Mouse (Mus musculus): ENCODE results near the gene Psap. TPM values are rescaled to one million over a fixed set of nuclear protein-coding genes. Genes with fewer than 3 reads are reported as not detected.

Gene Psap
- total and polyA plus RNA-seq, 3 experiments, result 35.8 to 103 (median 74.8) TPM

DNA sequence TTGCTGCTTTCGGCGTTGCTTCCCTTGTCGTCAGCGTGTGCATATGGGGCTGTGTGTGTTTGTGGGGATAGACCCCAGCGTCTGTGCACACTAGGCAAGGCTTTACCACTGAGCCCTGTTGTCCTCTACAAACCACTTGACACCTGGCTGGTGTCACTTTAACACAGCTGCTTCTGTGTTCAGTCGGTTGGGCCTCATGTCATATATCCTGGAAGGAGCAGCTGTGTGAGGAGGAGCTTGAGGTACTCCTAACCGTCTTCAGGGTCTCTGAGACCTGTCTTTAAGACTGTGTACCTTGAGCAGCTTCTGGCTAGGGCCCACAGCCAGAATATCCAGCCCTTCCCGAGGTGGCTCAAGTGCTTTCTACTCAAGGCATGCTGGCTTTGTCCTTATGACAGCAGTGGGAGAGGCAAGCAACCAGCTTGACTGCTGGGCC, 7.3 kb downstream of the Psap start:
- H3K4me1 ChIP-seq (ENCODE audit: insufficient read depth, low read depth, low read length), result peaks cover 71% of the 10 kb centered on the region
- no peak for ATAC-seq (ENCODE audit: extremely low read depth, insufficient number of reproducible peaks, low FRiP score, poor library complexity, severe bottlenecking)
- TF ChIP-seq GATA1 (IDR thresholded peaks at IDR 0.05; ENCODE audit: borderline replicate concordance, low read length) (no peak), TAL1 (conservative IDR thresholded peaks at IDR 0.05; ENCODE audit: low read depth, low read length) (no peak), POLR2AphosphoS5 (IDR thresholded peaks at IDR 0.05; ENCODE audit: insufficient replicate concordance, low read depth, low read length) (no peak), GATA2 (IDR thresholded peaks at IDR 0.05; ENCODE audit: borderline replicate concordance, low read depth, low read length) (no peak), CTCF (IDR thresholded peaks at IDR 0.05; ENCODE audit: low read depth, low read length) (no peak)

DNA sequence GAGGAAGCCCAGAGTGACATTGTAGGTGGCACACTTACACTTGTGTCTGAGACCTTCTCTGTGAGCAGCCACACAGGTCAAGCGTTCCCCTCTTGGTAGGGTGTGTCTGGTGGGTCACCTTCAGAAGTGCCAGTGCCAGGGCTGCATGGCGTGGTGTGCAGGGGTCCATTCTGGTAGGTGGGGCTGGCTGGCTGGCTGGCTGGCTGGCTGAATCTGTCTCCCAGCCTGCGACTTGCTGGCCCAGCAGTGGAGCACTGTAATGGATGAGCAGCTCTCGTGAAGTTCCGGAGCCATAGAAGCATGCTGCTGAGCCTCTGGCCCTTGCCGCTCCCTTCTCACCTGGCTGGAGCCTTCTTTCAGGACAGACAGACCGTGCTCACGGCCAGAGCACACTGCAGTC, 7.8 kb downstream of the Psap start:
- DNase-seq (ENCODE audit: low spot score) (no peak), ATAC-seq (ENCODE audit: extremely low read depth, insufficient number of reproducible peaks, low FRiP score, poor library complexity, severe bottlenecking) (no peak)
- H3K27me3 ChIP-seq (ENCODE audit: insufficient read depth, low read length), result no peaks in the 10 kb centered on the region
- peaks cover 71% of the 10 kb centered on the region for H3K4me1 ChIP-seq (ENCODE audit: insufficient read depth, low read depth, low read length)
- peak overlapping the region; percentile 52; the same call in 1 of the 2 replicates for H3K4me3 ChIP-seq (ENCODE audit: low read depth, low read length)
- TF ChIP-seq GATA2 (IDR thresholded peaks at IDR 0.05; ENCODE audit: borderline replicate concordance, low read depth, low read length), result no peak
- TF ChIP-seq CTCF (IDR thresholded peaks at IDR 0.05; ENCODE audit: low read depth, low read length), result no peak
- no peak for TF ChIP-seq GATA1 (IDR thresholded peaks at IDR 0.05; ENCODE audit: borderline replicate concordance, low read length)
- no peak for TF ChIP-seq POLR2AphosphoS5 (IDR thresholded peaks at IDR 0.05; ENCODE audit: insufficient replicate concordance, low read depth, low read length)
- TF ChIP-seq TAL1 (conservative IDR thresholded peaks at IDR 0.05; ENCODE audit: low read depth, low read length), result no peak
- H3K36me3 ChIP-seq (replicated peaks), result peaks cover 49% of the 10 kb centered on the region
- H3K9me3 ChIP-seq (replicated peaks), result no peaks in the 10 kb centered on the region

More for the DNA sequence above, 7.3 kb downstream of the Psap start:
- peak overlapping the region; percentile 52; the same call in 1 of the 2 replicates for H3K4me3 ChIP-seq (ENCODE audit: low read depth, low read length)
- DNase-seq (ENCODE audit: low spot score), result no peak
- no peaks in the 10 kb centered on the region for H3K9me3 ChIP-seq (replicated peaks)
- no peaks in the 10 kb centered on the region for H3K27me3 ChIP-seq (ENCODE audit: insufficient read depth, low read length)
- H3K36me3 ChIP-seq (replicated peaks), result peaks cover 54% of the 10 kb centered on the region

DNA sequence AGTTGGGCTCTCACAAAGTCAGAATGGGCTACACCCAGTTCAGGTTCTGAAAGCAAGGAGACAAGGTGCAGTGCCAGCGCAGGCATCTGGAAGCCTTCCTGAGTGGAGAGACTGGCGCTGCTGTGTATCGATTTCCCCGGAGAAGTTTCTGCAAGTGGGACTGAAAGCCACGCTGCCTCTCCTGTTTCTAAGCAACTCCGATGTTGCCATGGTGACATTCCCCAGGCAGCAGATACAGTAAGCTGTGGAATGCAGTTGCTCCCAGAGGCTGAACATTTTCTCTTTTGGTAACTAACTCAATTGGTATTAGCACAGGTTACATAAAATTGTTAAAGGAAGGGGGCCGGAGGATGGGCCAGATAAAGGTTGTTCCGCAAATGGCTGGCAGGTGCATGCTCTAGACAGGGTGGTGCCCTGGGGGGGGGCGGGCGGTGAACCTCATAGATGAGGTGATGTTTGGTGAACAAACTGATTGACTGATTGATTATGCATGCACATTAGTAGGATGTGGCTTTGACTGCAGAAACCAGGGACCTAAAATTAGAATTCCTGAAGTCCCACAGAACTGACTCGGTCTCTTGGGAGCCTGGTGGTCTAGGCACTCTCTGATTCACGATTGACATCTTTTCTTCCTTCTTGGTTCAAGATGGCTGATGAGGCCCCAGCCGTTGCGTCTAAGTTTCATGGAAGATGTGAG, 8.4 kb downstream of the Psap start:
- H3K4me3 ChIP-seq (ENCODE audit: low read depth, low read length), result no peak overlapping the region; the same call in 1 of the 2 replicates
- peaks cover 46% of the 10 kb centered on the region for H3K36me3 ChIP-seq (replicated peaks)
- no peaks in the 10 kb centered on the region for H3K9me3 ChIP-seq (replicated peaks)
- H3K27me3 ChIP-seq (ENCODE audit: insufficient read depth, low read length), result no peaks in the 10 kb centered on the region
- DNase-seq (ENCODE audit: low spot score), result no peak
- TF ChIP-seq GATA2 (IDR thresholded peaks at IDR 0.05; ENCODE audit: borderline replicate concordance, low read depth, low read length) (no peak), GATA1 (IDR thresholded peaks at IDR 0.05; ENCODE audit: borderline replicate concordance, low read length) (no peak), POLR2AphosphoS5 (IDR thresholded peaks at IDR 0.05; ENCODE audit: insufficient replicate concordance, low read depth, low read length) (no peak), CTCF (IDR thresholded peaks at IDR 0.05; ENCODE audit: low read depth, low read length) (no peak), TAL1 (conservative IDR thresholded peaks at IDR 0.05; ENCODE audit: low read depth, low read length) (no peak)
- no peak for ATAC-seq (ENCODE audit: extremely low read depth, insufficient number of reproducible peaks, low FRiP score, poor library complexity, severe bottlenecking)
- peaks cover 71% of the 10 kb centered on the region for H3K4me1 ChIP-seq (ENCODE audit: insufficient read depth, low read depth, low read length)

DNA sequence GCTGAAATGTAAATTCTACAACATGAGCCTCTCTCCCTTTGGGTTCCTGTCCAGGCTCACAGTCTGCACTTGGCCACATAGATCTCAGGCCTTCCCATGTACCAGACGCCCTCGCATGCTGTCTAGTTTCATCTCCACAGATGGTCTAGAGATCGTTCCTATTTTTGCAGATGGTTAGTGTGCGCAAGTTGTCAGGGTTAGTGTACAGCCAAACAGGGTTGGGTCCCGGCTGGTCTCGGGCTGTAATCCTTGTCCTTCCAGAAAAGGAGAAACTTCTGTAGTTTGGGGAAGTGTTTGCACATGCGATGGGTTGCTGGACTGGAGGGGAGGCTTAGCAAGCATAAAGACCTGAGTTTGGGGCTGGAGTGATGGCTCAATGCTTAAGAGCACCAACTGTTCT, 9.1 kb downstream of the Psap start:
- no peaks in the 10 kb centered on the region for H3K9me3 ChIP-seq (replicated peaks)
- no peak overlapping the region for H3K4me3 ChIP-seq (ENCODE audit: low read depth, low read length)
- H3K4me1 ChIP-seq (ENCODE audit: insufficient read depth, low read depth, low read length), result peaks cover 75% of the 10 kb centered on the region
- DNase-seq (ENCODE audit: low spot score) (no peak), ATAC-seq (ENCODE audit: extremely low read depth, insufficient number of reproducible peaks, low FRiP score, poor library complexity, severe bottlenecking) (no peak)
- H3K27me3 ChIP-seq (ENCODE audit: insufficient read depth, low read length), result no peaks in the 10 kb centered on the region
- TF ChIP-seq GATA1 (IDR thresholded peaks at IDR 0.05; ENCODE audit: borderline replicate concordance, low read length) (no peak), POLR2AphosphoS5 (IDR thresholded peaks at IDR 0.05; ENCODE audit: insufficient replicate concordance, low read depth, low read length) (no peak), TAL1 (conservative IDR thresholded peaks at IDR 0.05; ENCODE audit: low read depth, low read length) (no peak), CTCF (IDR thresholded peaks at IDR 0.05; ENCODE audit: low read depth, low read length) (no peak), GATA2 (IDR thresholded peaks at IDR 0.05; ENCODE audit: borderline replicate concordance, low read depth, low read length) (no peak)
- peaks cover 52% of the 10 kb centered on the region for H3K36me3 ChIP-seq (replicated peaks)

DNA sequence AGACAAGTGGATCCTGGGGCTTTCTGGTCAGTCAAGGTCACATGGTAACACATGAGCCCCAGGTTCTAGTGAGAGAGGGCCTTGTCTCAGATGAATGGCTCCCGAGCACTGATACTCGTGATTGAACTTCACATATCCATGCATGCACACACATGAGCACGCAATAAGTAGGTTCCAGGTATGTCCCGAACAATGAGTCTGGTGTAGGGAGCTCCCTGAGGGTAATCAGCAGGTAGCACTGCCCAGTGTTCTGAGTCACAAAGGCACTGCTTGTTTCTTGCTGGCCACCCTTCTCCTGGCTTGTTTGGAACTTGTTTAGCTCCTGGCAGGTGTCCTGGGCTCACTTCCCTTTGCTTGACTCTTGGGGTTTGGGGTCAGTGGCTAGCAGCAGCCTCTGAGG, 9.7 kb downstream of the Psap start:
- TF ChIP-seq GATA1 (IDR thresholded peaks at IDR 0.05; ENCODE audit: borderline replicate concordance, low read length), result no peak
- no peak for TF ChIP-seq TAL1 (conservative IDR thresholded peaks at IDR 0.05; ENCODE audit: low read depth, low read length)
- TF ChIP-seq CTCF (IDR thresholded peaks at IDR 0.05; ENCODE audit: low read depth, low read length), result no peak
- TF ChIP-seq POLR2AphosphoS5 (IDR thresholded peaks at IDR 0.05; ENCODE audit: insufficient replicate concordance, low read depth, low read length), result no peak
- Histone ChIP-seq H3K4me3 (ENCODE audit: low read depth, low read length) (no peak overlapping the region), H3K4me1 (ENCODE audit: insufficient read depth, low read depth, low read length) (peaks cover 70% of the 10 kb centered on the region), H3K27me3 (ENCODE audit: insufficient read depth, low read length) (no peaks in the 10 kb centered on the region), H3K9me3 (replicated peaks) (no peaks in the 10 kb centered on the region), H3K36me3 (replicated peaks) (peaks cover 53% of the 10 kb centered on the region)
- DNase-seq (ENCODE audit: low spot score) (no peak), ATAC-seq (ENCODE audit: extremely low read depth, insufficient number of reproducible peaks, low FRiP score, poor library complexity, severe bottlenecking) (no peak)

DNA sequence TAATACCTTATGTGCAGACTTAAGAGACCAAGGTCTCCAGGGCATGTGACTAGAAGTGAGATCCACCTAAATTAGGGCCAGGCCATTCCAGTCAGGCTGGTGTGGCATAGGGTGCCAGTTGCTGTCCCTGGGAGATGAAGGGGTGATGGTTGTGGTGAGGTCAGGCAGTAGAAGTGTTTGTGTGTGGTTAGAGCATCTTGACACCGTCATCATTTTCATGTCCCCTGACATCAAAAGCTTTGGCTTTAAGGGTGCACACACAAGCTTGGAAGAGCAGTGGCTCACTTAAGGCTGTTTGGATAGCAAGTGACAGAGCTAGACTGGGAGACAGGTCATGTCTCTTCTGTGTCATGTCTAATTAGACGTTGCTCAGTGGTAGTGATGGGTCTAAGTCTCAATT, 10.3 kb downstream of the Psap start:
- H3K4me3 ChIP-seq (ENCODE audit: low read depth, low read length), result no peak overlapping the region
- DNase-seq (ENCODE audit: low spot score), result no peak
- peaks cover 66% of the 10 kb centered on the region for H3K4me1 ChIP-seq (ENCODE audit: insufficient read depth, low read depth, low read length)
- H3K9me3 ChIP-seq (replicated peaks), result no peaks in the 10 kb centered on the region
- H3K36me3 ChIP-seq (replicated peaks), result peaks cover 53% of the 10 kb centered on the region
- ATAC-seq (ENCODE audit: extremely low read depth, insufficient number of reproducible peaks, low FRiP score, poor library complexity, severe bottlenecking), result no peak
- TF ChIP-seq CTCF (IDR thresholded peaks at IDR 0.05; ENCODE audit: low read depth, low read length) (no peak), GATA2 (IDR thresholded peaks at IDR 0.05; ENCODE audit: borderline replicate concordance, low read depth, low read length) (no peak), POLR2AphosphoS5 (IDR thresholded peaks at IDR 0.05; ENCODE audit: insufficient replicate concordance, low read depth, low read length) (no peak), GATA1 (IDR thresholded peaks at IDR 0.05; ENCODE audit: borderline replicate concordance, low read length) (no peak), TAL1 (conservative IDR thresholded peaks at IDR 0.05; ENCODE audit: low read depth, low read length) (no peak)
- no peaks in the 10 kb centered on the region for H3K27me3 ChIP-seq (ENCODE audit: insufficient read depth, low read length)
